In the genomic region with DNA sequence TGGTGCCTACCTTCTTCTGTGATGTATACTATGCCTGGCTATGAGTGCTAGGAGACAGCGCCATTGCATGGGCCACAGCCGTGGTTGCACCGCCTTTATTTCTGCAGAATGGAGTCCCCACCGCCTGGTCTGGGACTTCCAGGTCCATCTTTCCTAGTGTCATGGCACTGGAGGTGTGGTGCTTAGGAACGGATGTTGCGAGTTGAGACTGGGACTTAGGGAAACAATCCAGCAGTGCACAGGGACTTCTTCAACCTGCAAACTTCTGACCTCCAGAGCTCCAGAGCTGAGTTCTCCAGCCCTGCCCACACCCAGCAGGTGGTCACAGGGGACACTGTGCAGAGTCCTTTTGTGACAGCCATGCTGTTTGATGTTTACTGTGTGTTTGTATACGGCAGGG, we compare ENCODE assay signal across 20 mouse cellular contexts. TPM values are rescaled to one million over a fixed set of nuclear protein-coding genes. Genes with fewer than 3 reads are reported as not detected.
"Had no signal": no experiment of that assay in that cellular context is flagged by ENCODE, and none has a peak within 500 bp of the region (broad histone marks: within the 10 kb centered on the region; RNA-seq: fewer than 3 reads in every experiment).

No protein-coding gene starts in this region.

- H3K27me3 ChIP-seq: midbrain, embryonic 13.5 days; midbrain, embryonic 15.5 days; neural tube, embryonic 13.5 days; neural tube, embryonic 15.5 days; stomach, embryonic 15.5 days had no signal

- H3K36me3 ChIP-seq: midbrain, embryonic 10.5 days; midbrain, embryonic 13.5 days; midbrain, embryonic 15.5 days; neural tube, embryonic 13.5 days; neural tube, embryonic 15.5 days; stomach, embryonic 15.5 days had no signal

- H3K4me3 ChIP-seq: midbrain, embryonic 10.5 days; midbrain, embryonic 13.5 days; midbrain, embryonic 15.5 days; myocyte; neural tube, embryonic 13.5 days; neural tube, embryonic 15.5 days; stomach, embryonic 15.5 days had no signal

- H3K9ac ChIP-seq: lung, embryonic 14.5 days; midbrain, embryonic 13.5 days; midbrain, embryonic 15.5 days; neural tube, embryonic 13.5 days; neural tube, embryonic 15.5 days; stomach, embryonic 15.5 days had no signal

- H3K9me3 ChIP-seq: midbrain, embryonic 10.5 days; midbrain, embryonic 13.5 days; midbrain, embryonic 15.5 days; neural tube, embryonic 13.5 days; neural tube, embryonic 15.5 days; stomach, embryonic 15.5 days had no signal

- DNase-seq: lung, adult 18-20 months; lung, embryonic 14.5 days; lung, postnatal 10 days; lung, postnatal 4 days; retina, postnatal 1 day; right cerebral cortex, adult 18-20 months; right cerebral cortex, postnatal 25 days; thymus, adult 2 months; thymus, postnatal 25 days; thymus, postnatal 4 days had no signal

- H3K4me2 ChIP-seq: lung, embryonic 14.5 days; midbrain, embryonic 13.5 days; midbrain, embryonic 15.5 days; neural tube, embryonic 13.5 days; neural tube, embryonic 15.5 days; stomach, embryonic 15.5 days had no signal

- ATAC-seq: midbrain, embryonic 13.5 days; midbrain, embryonic 15.5 days had no signal

- H3K4me1 ChIP-seq: midbrain, embryonic 10.5 days; midbrain, embryonic 13.5 days; midbrain, embryonic 15.5 days; neural tube, embryonic 13.5 days; neural tube, embryonic 15.5 days; stomach, embryonic 15.5 days had no signal

- H3K27ac ChIP-seq: midbrain, embryonic 10.5 days; midbrain, embryonic 13.5 days; midbrain, embryonic 15.5 days; neural tube, embryonic 13.5 days; neural tube, embryonic 15.5 days; stomach, embryonic 15.5 days; stomach, postnatal 0 days had no signal

RNA-seq across cellular contexts. Expression of gene Fam180a, which starts 44.4 kb away (rescaled TPM):
- total RNA-seq: megakaryocyte-erythroid progenitor cell, adult 5-6 weeks had no signal
- polyA plus RNA-seq: midbrain, embryonic 10.5 days; neural tube, embryonic 11.5 days had no signal
